Comparison of ENCODE assay signal across 18 mouse cellular contexts in genomic region chr8:52256055-52256454, GRCm38 (mm10).
"Had no signal": no experiment of that assay in that cellular context is flagged by ENCODE, and none has a peak within 500 bp of the region (broad histone marks: within the 10 kb centered on the region; RNA-seq: fewer than 3 reads in every experiment).

No protein-coding gene starts in this region.

- H3K4me3 ChIP-seq: midbrain, embryonic 10.5 days; myocyte; neural tube, embryonic 13.5 days; neural tube, embryonic 15.5 days had no signal

- H3K27me3 ChIP-seq: neural tube, embryonic 13.5 days; neural tube, embryonic 15.5 days had no signal

- DNase-seq: lung, adult 18-20 months; lung, embryonic 14.5 days; lung, postnatal 10 days; lung, postnatal 4 days; midbrain, embryonic 14.5 days; retina, postnatal 1 day; right cerebral cortex, adult 18-20 months; right cerebral cortex, postnatal 25 days; right cerebral cortex, postnatal 4 days; spleen, adult 18-20 months; thymus, adult 18-20 months; thymus, postnatal 14 days; thymus, postnatal 36 days had no signal

- H3K36me3 ChIP-seq: midbrain, embryonic 10.5 days; neural tube, embryonic 13.5 days; neural tube, embryonic 15.5 days had no signal

- H3K4me2 ChIP-seq: lung, embryonic 14.5 days; neural tube, embryonic 13.5 days; neural tube, embryonic 15.5 days had no signal

- ATAC-seq: midbrain, embryonic 16.5 days had no signal

- H3K9me3 ChIP-seq: midbrain, embryonic 10.5 days; neural tube, embryonic 13.5 days; neural tube, embryonic 15.5 days had no signal

- H3K27ac ChIP-seq: midbrain, embryonic 10.5 days; neural tube, embryonic 13.5 days; neural tube, embryonic 15.5 days had no signal

- H3K9ac ChIP-seq: lung, embryonic 14.5 days; neural tube, embryonic 13.5 days; neural tube, embryonic 15.5 days had no signal

- H3K4me1 ChIP-seq: midbrain, embryonic 10.5 days; neural tube, embryonic 13.5 days; neural tube, embryonic 15.5 days had no signal
